Mouse (Mus musculus) urinary bladder, postnatal 4 days (tissue): ENCODE data around the gene Aldh1l2.
"Not testable (repeated sequence)": the region's sequence is repeated elsewhere in the genome, so short reads cannot be mapped to it uniquely, and the experiment has no call there.

Experiments used
- DNase-seq, 2 experiments: peaks; one replicate each; pipeline ENCODE4 v3.0.0; 2021 to 2022; ENCODE audit warnings: low spot score in 2 of 2

The Aldh1l2 gene

DNA sequence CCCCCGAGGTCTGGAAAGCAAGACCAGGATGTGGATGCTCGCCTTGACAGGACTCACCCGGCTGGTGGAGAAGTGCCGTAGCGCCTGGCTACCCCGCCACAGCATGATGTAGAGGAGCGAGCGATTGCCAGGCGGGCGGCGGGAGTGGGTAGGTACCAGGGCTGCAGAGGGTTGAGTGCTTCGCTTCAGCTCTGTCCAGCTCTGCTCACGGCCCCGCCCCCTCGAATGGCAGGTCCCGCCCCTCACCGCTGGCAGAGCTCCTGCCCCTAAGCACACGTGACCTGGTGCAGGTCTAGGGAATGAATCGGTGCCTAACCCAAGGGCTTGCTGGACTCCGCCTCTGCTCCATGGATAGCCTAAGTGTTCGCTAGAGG, at the start of gene Aldh1l2:
TSS of gene Aldh1l2 (minus strand) at position 231 of the 374 bp plus-strand sequence.
- DNase-seq, result peak; percentile 60 to 76

DNA sequence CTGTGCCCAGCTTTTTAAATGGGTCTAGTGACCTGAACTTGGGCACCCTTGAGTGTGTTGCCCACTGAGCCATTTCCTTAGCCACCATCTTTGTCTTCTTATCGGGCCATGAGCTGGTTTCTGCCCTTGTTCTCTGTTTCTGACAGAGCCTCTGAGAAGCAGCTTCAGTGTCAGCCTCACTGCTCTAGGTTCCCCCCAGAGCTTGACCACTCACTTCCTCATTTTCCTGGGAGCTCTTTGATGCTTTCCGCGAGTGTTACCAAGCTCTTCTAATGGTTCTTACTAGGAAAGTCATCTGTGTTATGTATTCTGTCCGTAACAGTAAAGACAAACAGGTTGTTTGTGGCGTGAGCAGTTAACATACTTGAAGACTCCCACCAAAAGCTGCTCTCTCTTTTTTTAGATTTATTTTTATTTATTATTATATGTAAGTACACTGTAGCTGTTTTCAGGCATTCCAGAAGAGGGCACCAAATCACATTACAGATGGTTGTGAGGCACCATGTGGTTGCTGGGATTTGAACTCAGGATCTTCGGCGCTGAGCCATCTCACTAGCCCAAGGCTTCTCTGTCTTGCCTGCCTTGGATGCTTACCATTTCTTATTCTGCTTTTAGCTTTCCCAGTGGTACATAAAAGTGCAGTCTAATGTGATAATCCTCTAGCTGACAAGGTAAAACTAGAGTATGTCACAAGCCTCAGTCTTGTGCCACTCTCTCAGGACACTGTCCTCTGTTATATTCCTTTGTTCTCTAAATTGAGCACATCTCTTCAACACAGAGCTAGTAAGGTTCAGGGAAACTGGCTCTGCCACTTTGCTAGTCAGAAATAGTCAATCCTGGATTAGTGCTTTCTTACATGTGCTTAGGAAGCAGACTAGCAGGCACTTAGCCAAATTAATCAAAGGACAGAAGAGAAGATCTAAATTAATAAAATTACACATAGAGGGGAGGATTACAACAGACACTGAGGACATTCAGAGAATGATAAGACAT, 31.8 kb upstream of the Aldh1l2 start:
- DNase-seq, result no peak

DNA sequence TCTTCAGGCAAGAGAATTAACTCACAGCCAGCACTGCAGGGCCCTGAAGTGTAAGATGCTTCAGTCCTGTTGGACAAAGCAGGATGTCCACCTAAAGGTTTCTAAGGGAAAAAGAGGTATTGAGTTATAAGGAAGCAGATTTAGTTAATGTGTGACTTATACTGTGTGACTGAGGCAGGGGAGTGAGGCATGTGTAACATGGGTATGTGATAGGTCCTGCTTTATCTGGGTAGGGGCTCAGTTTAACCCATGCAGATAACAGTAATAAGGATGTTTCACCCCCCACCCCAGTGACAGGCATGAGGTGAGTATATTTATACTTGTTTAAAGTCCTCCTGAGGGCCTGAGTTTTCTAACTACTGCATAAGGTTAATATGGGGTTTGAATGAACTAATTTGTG, 29.1 kb upstream of the Aldh1l2 start:
- DNase-seq, result no peak

DNA sequence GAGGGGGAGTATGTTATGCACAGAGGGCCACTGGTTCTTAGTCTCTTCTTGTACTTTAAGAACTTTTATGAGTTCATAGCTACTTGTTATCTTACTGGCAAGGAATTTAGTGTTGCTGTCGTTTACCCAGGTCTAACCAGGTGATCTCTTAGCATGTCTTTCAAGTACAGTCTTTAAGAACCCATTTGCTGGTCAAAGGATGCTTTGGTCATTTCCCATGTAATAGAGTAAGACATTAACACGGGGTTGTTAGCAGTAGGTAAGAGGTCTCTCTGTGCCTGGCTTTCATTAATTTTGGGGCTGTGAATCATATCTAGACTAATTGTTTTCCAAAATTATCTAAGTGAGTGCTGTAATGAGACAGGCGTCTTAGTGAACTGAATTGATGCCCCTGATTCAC, 11.4 kb upstream of the Aldh1l2 start:
- no peak for DNase-seq

DNA sequence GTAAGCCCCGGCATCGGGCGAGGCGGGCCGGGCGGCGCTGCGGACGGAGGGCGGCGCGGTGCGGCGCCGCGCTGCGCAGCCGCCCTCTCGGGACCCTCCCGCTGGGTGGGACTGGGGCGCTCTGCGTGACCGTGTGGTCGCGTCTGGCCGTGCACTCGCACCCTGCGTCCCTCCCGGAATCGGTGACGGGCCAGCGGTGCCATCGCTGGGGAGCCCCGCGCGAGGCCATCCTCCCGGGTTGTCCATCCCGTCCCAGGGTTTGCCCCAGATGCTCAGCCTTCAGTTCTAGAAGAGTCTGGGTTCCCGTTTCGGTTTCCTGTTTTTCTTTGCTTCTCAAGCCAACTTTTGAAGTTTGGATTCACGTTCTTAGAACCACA, 10.2 kb upstream of the Aldh1l2 start:
- no peak for DNase-seq

GRCm38 (mm10) chr10:83543439-83544102, 9.6 kb upstream of the Aldh1l2 start, which contains the start of gene Washc4:
Gene Washc4, plus strand, starts transcription at chr10:83543752.
- peak; percentile 94 to 97 for DNase-seq

- DNase-seq, result no peak
Observed at GRCm38 (mm10) chr10:83542241-83542640, 8.3 kb upstream of the Aldh1l2 start.

DNA sequence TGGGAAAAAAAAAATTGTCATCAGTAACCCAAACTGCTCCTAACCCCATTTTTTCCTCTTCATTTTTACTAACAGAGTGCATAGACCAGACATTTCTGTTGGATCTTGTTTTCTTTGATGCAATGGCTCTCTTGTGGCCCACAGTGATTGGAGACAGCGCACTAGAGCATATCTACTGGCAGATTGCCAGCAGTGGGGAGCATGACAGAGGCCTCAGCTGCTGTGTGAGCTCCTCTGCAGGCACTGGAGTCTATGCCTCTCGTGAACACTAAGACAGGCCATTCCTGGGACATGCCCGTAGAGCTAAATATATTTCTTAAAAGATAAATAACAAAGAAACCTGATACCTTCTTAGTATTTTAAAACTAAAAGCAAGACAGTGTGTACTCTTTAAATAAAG, 6.2 kb upstream of the Aldh1l2 start:
- no peak for DNase-seq

- no peak for DNase-seq
Observed at GRCm38 (mm10) chr10:83539311-83539980, 5.5 kb upstream of the Aldh1l2 start.

- no peak for DNase-seq
Observed at GRCm38 (mm10) chr10:83536436-83536835, 2.5 kb upstream of the Aldh1l2 start.

DNA sequence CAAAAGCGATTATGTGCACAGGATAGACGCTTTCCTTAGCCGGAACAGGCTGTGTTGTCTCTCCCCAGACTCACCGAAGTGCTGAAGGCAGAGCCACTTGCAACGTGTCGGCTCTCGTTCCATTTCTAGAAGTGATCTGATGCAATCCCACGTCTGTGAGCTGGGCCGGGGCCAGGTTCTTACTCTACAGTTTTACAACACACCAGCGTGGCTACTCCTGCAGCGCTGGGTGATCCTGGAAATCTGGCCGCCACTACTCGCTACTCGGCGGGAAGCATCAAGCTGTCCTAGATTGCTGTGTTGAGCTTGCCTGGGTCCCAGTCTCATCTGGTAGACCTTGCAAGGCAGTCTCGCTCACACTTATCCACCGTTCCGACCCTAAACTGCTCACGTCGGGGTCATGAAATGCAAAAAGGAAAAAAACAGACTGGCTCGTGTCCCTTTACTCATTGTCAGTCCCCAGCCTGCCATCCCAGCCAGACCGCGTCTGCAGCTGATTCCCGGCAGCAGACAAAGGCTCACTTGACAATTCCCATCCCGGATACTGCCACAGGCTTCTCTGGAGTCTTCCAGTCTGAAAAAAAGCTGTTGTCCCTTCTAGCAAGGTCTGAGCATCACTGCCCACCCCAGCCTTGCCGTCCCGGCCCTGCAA, 556 bp downstream of the Aldh1l2 start:
- DNase-seq, result peak; percentile 24 to 66

GRCm38 (mm10) chr10:83530384-83530967, 3.5 kb downstream of the Aldh1l2 start:
- DNase-seq, result no peak

GRCm38 (mm10) chr10:83524238-83524637, 9.7 kb downstream of the Aldh1l2 start:
- DNase-seq, result not testable (repeated sequence)

DNA sequence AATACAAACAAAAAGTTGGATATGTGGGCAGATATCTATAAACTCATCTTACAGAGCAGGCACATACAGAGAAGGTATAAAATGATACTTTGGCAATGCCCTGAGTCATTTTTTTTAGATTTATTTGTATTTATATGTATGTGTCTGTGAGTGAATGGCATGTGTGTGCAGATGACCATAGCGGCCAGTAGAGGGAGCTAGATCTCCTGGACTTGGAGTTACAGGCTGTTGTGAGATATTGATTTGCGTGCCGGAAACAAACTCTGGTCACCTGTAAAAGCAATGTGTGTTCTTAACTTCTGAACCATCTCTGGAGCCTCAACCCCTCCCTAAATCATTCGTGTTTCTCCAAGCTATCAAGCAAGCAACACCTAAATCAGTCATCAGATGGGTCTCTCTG, 12.9 kb downstream of the Aldh1l2 start:
- DNase-seq, result no peak

- DNase-seq, result no peak
Observed at GRCm38 (mm10) chr10:83513736-83514135, 20.2 kb downstream of the Aldh1l2 start.

- DNase-seq, result no peak
Observed at GRCm38 (mm10) chr10:83511304-83511703, 22.6 kb downstream of the Aldh1l2 start.

- no peak for DNase-seq
Observed at GRCm38 (mm10) chr10:83508962-83509660, 24.8 kb downstream of the Aldh1l2 start.

DNA sequence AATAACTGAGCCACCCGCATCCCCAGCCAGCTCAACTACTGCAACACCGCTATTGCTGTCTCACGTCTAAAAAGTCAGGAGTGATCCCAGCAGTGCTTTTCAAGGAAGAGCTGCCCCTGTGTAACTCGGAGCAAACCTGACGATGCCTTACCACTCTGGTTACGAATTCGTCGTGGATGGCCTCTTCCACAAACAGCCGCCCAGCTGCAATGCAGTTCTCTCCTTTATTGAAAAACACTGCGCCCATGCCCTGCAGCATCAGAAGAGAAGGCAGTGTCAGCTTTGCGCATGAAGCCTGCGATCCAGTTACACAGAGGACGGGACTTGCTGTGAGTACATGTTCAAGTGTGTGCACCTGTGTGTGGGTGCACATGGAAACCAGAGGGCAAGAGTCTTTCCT, 36.6 kb downstream of the Aldh1l2 start:
- peak in 1 of 2 experiments; percentile 55 for DNase-seq

GRCm38 (mm10) chr10:83490506-83490905, 43.4 kb downstream of the Aldh1l2 start:
- DNase-seq, result peak in 1 of 2 experiments; percentile 48

- DNase-seq, result no peak
Observed at GRCm38 (mm10) chr10:83477286-83477685, 56.7 kb downstream of the Aldh1l2 start.

DNA sequence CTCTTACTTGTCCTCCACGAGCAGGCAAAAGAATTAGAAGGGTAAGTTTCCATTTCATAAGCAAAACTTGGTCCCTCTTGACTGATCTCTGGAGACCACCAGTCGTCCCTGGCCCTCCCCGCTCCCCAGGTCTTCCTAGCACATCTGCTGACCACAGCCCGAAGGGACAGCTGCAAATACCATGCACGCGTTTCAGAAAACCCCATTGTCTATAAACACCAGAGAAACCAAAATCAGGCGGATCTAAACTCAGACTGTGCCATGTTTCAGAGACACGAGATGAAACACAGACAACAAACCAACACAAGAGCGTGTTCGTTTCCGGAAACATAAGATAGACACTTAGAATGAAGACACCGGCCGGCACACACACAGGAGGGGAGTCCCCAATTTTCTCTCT, 58.7 kb downstream of the Aldh1l2 start:
- no peak for DNase-seq
